Mouse (Mus musculus): Measurements from ENCODE around the gene Sorbs1.

DNA sequence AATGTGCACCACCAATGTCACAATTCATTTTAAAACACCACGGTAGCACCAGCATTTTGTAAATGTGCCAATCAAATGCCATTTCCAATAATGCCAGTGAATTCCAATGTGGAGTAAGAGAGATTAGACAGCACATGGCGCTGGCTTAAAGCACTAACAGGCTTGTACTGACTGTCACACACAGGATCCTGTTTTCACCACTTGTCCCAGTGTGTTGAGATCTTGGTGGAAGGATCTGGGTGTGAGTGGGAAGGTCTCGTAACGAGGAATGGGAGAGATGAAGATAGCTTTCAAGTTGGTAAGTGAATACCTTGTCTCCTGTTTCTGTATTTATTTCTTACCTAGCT, 215.8 kb downstream of the Sorbs1 start:
- TF ChIP-seq CTCF (IDR thresholded peaks at IDR 0.05; ENCODE audit: borderline replicate concordance, insufficient read depth, low read length) (no peak), POLR2A (IDR thresholded peaks at IDR 0.05; ENCODE audit: low read depth, low read length) (no peak)

Data from embryonic fibroblast, embryonic 13.5 days (primary cell).